Mouse (Mus musculus) lung, adult 2 months (tissue): ENCODE data around the gene Zfp346.

ENCODE experiments used
- CTCF ChIP-seq: fragments of 200-500 bp; IDR thresholded peaks from 2 replicates; pipeline ENCODE4 v1.5.1; 2011; ENCODE audit warnings: mild to moderate bottlenecking, low read length, control low read depth; ENCODE audit not compliant: insufficient read depth
- POLR2A ChIP-seq: fragments of 200-500 bp; IDR thresholded peaks from 2 replicates; pipeline ENCODE4 v1.6.1; 2011; ENCODE audit warnings: low read depth, mild to moderate bottlenecking, control low read depth, low read length, borderline replicate concordance; ENCODE audit errors: extremely low read depth

DNA sequence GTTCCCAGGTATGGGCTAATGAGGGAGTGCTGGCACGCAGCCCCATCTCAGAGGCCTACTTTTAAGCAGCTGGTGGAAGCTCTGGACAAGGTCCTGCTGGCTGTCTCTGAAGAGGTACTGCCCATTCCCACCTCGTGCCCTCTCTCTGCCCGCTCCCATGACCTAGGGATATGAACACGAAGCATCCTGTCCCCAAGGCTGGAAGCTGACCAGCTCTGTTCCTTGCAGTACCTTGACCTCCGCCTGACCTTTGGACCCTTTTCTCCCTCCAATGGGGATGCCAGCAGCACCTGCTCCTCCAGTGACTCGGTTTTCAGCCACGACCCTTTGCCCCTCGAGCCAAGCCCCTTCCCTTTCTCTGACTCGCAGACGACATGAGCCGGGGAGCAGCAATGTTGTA, 62.7 kb downstream of the Zfp346 start:
- TF ChIP-seq CTCF (no peak), POLR2A (no peak)
